10 mouse cellular contexts compared by ENCODE assay signal in the genomic region with DNA sequence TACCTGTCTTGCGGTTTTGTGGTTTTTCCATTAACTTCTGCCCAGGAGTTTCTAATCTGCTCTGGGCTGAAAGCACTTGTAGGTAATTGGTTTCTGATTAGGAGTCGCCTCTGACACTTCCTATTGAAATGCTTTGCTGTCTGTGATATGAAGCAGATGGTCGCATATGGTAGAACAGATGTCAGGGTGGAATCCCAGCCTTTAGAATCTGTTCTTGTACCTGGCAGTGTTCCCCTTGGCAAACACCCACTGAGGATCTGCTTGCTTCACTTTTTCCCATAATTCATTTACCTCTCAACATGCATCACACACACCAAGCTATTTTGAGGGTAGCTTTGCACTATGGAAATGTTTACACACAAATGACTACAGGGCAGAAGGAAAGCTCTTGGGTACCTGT. TPM values are rescaled to one million over a fixed set of nuclear protein-coding genes. Genes with fewer than 3 reads are reported as not detected.
DNase-seq lines count a peak whose midpoint lies in the region; ATAC-seq lines count a peak whose summit lies in the region.
"Had no signal": no experiment of that assay in that cellular context is flagged by ENCODE, and none has a peak within 500 bp of the region (broad histone marks: within the 10 kb centered on the region; RNA-seq: fewer than 3 reads in every experiment).

No protein-coding gene starts in this region.

- no peak overlapping the region for H3K9ac ChIP-seq in hindbrain, embryonic 14.5 days
- H3K9ac ChIP-seq in hindbrain, embryonic 12.5 days, result no peak overlapping the region
- H3K9ac ChIP-seq: limb, embryonic 13.5 days; neural tube, embryonic 12.5 days had no signal

- H3K9me3 ChIP-seq in hindbrain, embryonic 14.5 days (ENCODE audit: control insufficient read depth, low read length), result no peaks in the 10 kb centered on the region
- H3K9me3 ChIP-seq in hindbrain, embryonic 12.5 days (replicated peaks), result no peaks in the 10 kb centered on the region
- H3K9me3 ChIP-seq: limb, embryonic 13.5 days; neural tube, embryonic 12.5 days had no signal

- no peak overlapping the region for H3K27ac ChIP-seq in hindbrain, embryonic 14.5 days
- H3K27ac ChIP-seq in hindbrain, embryonic 12.5 days, result no peak overlapping the region
- H3K27ac ChIP-seq: limb, embryonic 13.5 days; neural tube, embryonic 12.5 days had no signal

- no peak overlapping the region for H3K4me3 ChIP-seq in hindbrain, embryonic 14.5 days (replicated peaks; ENCODE audit: low read length)
- no peak overlapping the region for H3K4me3 ChIP-seq in hindbrain, embryonic 12.5 days
- H3K4me3 ChIP-seq: limb, embryonic 13.5 days; neural tube, embryonic 12.5 days had no signal

- H3K36me3 ChIP-seq in hindbrain, embryonic 14.5 days (replicated peaks; ENCODE audit: control insufficient read depth, insufficient read depth), result no peaks in the 10 kb centered on the region
- no peaks in the 10 kb centered on the region for H3K36me3 ChIP-seq in hindbrain, embryonic 12.5 days
- H3K36me3 ChIP-seq: limb, embryonic 13.5 days; neural tube, embryonic 12.5 days had no signal

- peak; percentile 69 for DNase-seq in hindbrain, embryonic 14.5 days (ENCODE audit: low spot score)
- DNase-seq in cerebellum, postnatal 14 days, result peak; percentile 92 to 97
- peak; percentile 69 to 72 for DNase-seq in heart, postnatal 10 days
- peak; percentile 17 for DNase-seq in retina, postnatal 7 days (ENCODE audit: low read depth, low spot score)
- DNase-seq in kidney, postnatal 14 days, result no peak
- DNase-seq in yolk sac, embryonic 10.5 days (ENCODE audit: low spot score), result no peak

- 37% methylated on average over 3 of the region's 3 CpGs for WGBS in hindbrain, embryonic 14.5 days
- WGBS in hindbrain, embryonic 12.5 days, result 59% methylated on average over 3 of the region's 3 CpGs

- H3K4me2 ChIP-seq in hindbrain, embryonic 14.5 days (replicated peaks), result no peak overlapping the region
- H3K4me2 ChIP-seq in hindbrain, embryonic 12.5 days (replicated peaks), result no peak overlapping the region
- H3K4me2 ChIP-seq: limb, embryonic 13.5 days; neural tube, embryonic 12.5 days had no signal

- ATAC-seq in hindbrain, embryonic 14.5 days (ENCODE audit: low FRiP score), result 0 out of 2 replicates have a peak, but pooled peaks have one; percentile 46
- no peak for ATAC-seq in hindbrain, embryonic 12.5 days (ENCODE audit: low FRiP score)
- no peak for ATAC-seq in activated CD4-positive, CD25-positive, alpha-beta regulatory T cell, adult 4 months

- intact Hi-C loops in heart, postnatal 10 days (cut with DNase I), result no loop called here

- H3K4me1 ChIP-seq in hindbrain, embryonic 14.5 days (replicated peaks; ENCODE audit: control insufficient read depth, insufficient read depth, low read length), result no peaks in the 10 kb centered on the region
- H3K4me1 ChIP-seq in hindbrain, embryonic 12.5 days, result peaks cover 6% of the 10 kb centered on the region; the same call in 1 of the 2 replicates
- H3K4me1 ChIP-seq: neural tube, embryonic 12.5 days had no signal

- no peaks in the 10 kb centered on the region for H3K27me3 ChIP-seq in hindbrain, embryonic 14.5 days (ENCODE audit: control insufficient read depth, insufficient read depth, low read length)
- H3K27me3 ChIP-seq in hindbrain, embryonic 12.5 days, result no peaks in the 10 kb centered on the region
- H3K27me3 ChIP-seq: limb, embryonic 13.5 days; neural tube, embryonic 12.5 days had no signal

RNA-seq across cellular contexts. Expression of gene Pard3, which starts 44.2 kb away (rescaled TPM):
- 23.5 and 25.5 TPM in 2 replicates for polyA plus RNA-seq in hindbrain, embryonic 14.5 days (2014; fragmentation: Nextera tagmentation; extraction: Ambion mirVana)
- 38.3 and 43.1 TPM in 2 replicates for polyA plus RNA-seq in hindbrain, embryonic 12.5 days (2016; fragmentation: Nextera tagmentation; extraction: Ambion mirVana)
- 10 to 100 TPM; 32.8 to 35.0 TPM for total RNA-seq in heart, postnatal 10 days (2021)
- polyA plus RNA-seq in activated CD4-positive, CD25-positive, alpha-beta regulatory T cell, adult 4 months (2017; shearing (Covaris generic)), result under 1 TPM; 0.13 to 0.61 TPM

Comparison
In these comparisons a context has a peak if more than half of its experiments do, and no peak if none do; other contexts are left out.
1. DNase-seq: peak in hindbrain, embryonic 14.5 days (single experiment), cerebellum, postnatal 14 days (2 of 2), heart, postnatal 10 days (2 of 2) and retina, postnatal 7 days (single experiment); none in kidney, postnatal 14 days (single experiment) and yolk sac, embryonic 10.5 days (single experiment).
2. RNA of gene Pard3, which starts 44.2 kb away (polyA plus RNA-seq): 38.3 to 43.1 TPM in hindbrain, embryonic 12.5 days and 23.5 to 25.5 TPM in hindbrain, embryonic 14.5 days; 0.13 to 0.61 TPM in activated CD4-positive, CD25-positive, alpha-beta regulatory T cell, adult 4 months; every median in the first group is over 10 times any median in the second.